Mouse (Mus musculus) left cerebral cortex, postnatal 4 days (tissue): ENCODE measurements around the gene Anxa1. TPM values are rescaled to one million over a fixed set of nuclear protein-coding genes. Genes with fewer than 3 reads are reported as not detected.

Source experiments
- DNase-seq: peaks from one replicate; pipeline ENCODE4 v3.0.0-alpha.2; 2022
- intact Hi-C: fragments of 180-260 bp; cut with DNase I; formaldehyde crosslinking; loops from one replicate; pipeline ENCODE4 v1.15.1; 2025
- total RNA-seq, 2 experiments: library from RNA; stranded (reverse); gene quantifications; 2 replicates each; pipeline ENCODE4 v1.2.3; 2021

Gene Anxa1
- total RNA-seq, result 1 to 10 TPM; 3.5 to 5.7 TPM

- DNase-seq, result no peak
- intact Hi-C loops, result no loop called here
Measured at GRCm38 (mm10) chr19:20390455-20390994, at the start of gene Anxa1. Gene Anxa1 (minus strand): TSS chr19:20390944.

DNA sequence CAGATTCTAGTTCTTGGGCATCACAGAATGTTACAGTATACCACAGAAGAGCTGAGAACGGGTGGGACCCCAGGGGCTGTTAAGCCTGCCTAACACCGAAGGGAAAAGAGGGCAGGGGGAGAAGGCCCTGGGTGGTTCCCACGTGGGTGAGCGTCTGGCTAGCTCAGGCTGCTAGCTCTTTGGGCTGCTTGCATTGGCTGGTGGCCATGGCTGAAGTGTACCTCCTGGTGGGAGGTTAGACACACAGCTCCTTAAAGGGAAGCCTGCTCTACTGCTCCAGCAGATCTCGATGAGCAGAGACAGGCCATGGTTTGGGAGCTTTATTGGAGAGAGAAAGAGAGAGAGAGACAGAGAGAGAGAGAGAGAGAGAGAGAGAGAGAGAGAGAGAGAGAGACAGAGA lies 46.3 kb upstream of the Anxa1 start:
- intact Hi-C loops, result loop anchor here (5.0 kb wide), 1 partner anchor 75 kb away; no protein-coding TSS in a partner anchor
- peak; percentile 34 for DNase-seq

GRCm38 (mm10) chr19:20434541-20434940 lies 43.8 kb upstream of the Anxa1 start:
- DNase-seq, result peak; percentile 65
- intact Hi-C loops, result no loop called here

GRCm38 (mm10) chr19:20433966-20434365 lies 43.2 kb upstream of the Anxa1 start:
- no peak for DNase-seq
- intact Hi-C loops, result no loop called here

DNA sequence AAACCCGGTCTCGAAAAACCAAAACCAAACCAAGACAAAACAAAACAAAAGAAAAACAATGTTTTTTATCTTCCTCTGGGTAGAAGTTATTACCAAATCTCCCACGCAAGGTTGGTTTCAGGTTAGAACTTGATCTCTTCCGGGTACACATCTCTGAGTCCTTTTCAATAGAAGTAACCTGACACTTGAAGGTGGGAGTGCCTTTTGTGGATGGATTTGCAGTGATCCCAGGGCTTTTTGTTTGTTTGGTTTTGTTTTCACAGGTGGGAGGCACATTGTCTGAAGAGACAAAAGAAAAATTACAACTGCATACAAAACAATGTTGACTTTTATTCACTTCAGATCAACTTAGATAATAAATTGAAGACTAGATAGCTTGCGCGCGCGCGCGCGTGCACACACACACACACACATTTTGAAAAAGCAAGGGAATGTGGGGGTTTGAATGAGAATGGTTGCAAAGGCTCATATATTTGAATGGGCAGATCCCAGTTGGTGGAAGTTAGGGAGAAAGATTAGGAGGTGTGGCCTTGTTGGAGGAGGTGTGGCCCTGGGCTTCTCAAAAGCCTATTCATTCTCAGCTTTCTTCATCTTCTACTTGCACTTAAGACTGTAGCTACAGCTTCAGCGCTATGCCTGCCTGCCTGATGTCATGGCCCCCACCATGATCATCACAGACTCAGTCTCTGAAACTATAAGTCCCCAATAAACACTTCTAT lies 35.9 kb upstream of the Anxa1 start:
- no peak for DNase-seq
- intact Hi-C loops, result no loop called here

GRCm38 (mm10) chr19:20411276-20411675 lies 20.5 kb upstream of the Anxa1 start:
- peak; percentile 1 for DNase-seq
- intact Hi-C loops, result no loop called here

GRCm38 (mm10) chr19:20409541-20410528 lies 19.1 kb upstream of the Anxa1 start:
- DNase-seq, result no peak
- intact Hi-C loops, result no loop called here

DNA sequence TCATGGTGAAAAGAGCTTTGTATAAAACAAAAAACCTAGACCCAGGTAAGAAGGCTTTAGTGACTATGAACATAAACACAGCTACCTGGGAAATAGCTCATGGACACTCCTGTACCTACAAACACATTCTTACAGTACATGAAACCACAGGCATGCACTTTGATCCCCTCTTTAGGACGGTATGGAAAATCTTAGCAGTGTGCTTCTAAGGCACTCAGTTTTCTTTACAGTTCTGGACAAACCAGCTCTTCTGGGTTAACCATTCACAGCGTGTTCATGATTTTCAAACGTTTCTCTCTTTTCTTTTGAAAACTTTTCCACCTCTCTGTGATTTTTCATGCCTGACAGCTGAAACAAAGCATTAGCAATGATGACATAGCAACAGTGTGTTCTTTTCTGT lies 15.7 kb upstream of the Anxa1 start:
- intact Hi-C loops, result no loop called here
- DNase-seq, result no peak

DNA sequence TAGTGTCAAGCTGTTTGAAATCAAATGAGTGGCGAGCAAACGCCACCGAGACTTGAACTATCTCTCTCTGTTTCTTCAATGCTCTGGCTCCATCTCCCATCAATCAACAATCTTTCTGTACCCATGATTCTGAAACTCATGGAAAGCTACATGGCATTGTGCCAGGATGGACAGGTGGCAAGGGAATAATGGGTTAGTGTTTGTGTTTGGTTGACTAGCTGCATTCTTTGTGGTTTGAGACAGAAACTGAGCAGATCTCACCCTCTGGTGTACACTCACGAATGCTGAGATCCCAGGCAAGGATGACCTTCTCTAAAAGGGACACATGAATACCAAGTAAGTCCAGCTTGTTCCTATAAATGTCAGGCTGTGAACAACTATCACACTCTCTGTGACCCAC lies 14.3 kb upstream of the Anxa1 start:
- DNase-seq, result peak; percentile 44
- intact Hi-C loops, result no loop called here

DNA sequence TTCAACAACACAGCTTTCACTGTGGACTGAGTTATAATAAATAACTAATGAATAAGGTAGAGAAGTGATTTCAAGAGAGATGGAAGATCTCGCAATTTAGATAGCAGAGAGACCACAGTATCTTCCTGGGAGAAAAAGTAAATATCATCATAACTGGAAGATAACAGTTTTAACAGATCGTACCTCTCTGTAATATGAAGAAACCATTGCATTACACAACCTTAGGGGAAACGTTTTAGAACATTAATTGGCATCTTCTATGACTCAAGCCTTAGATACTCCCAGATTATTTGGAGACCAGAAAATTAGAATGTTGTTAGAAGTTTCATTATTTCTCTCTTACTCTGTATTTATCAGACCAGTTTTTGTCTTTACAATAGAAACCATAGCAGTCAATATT lies 13.0 kb upstream of the Anxa1 start:
- intact Hi-C loops, result no loop called here
- no peak for DNase-seq

DNA sequence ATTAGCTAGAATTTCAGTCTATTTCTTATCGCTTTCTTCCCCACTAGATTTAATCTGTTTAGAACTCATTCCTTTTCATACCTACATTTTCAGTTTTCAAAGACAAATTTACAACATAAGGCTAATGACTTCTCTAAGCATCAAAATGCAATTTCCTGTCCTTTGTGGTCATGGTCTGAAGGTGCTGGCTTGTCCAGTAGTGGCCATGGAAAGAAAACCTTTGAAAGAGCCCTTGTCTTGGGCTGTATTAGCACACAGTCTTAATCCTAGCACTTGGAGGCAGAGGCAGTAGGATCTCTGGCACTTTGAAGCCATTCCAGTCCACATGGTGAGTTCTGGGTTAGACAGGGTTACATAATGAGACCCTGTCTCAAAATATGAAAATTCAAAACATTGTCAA lies 12.5 kb upstream of the Anxa1 start:
- DNase-seq, result no peak
- intact Hi-C loops, result no loop called here

- intact Hi-C loops, result no loop called here
- no peak for DNase-seq
Measured at GRCm38 (mm10) chr19:20402516-20403200, 11.9 kb upstream of the Anxa1 start.

DNA sequence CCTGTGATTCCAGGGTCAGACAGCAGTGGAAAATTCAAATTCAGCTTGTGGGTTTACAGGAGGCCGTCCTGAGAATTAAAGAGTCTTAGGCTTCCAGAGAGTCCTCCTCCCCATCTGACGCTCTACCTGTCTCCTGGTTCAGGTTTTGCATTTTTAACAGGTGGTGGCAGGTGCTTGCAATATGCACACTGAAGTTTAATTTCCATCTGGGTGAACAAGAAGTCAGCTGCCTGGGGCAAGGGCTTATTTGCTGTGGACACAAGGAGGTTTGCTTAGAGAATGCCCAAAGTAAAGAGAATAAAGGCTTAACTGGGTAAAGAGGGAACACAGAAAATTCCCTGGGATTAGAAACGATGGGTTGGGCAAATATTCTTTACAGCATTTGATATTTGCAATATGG lies 11.2 kb upstream of the Anxa1 start:
- peak; percentile 3 for DNase-seq
- intact Hi-C loops, result no loop called here

DNA sequence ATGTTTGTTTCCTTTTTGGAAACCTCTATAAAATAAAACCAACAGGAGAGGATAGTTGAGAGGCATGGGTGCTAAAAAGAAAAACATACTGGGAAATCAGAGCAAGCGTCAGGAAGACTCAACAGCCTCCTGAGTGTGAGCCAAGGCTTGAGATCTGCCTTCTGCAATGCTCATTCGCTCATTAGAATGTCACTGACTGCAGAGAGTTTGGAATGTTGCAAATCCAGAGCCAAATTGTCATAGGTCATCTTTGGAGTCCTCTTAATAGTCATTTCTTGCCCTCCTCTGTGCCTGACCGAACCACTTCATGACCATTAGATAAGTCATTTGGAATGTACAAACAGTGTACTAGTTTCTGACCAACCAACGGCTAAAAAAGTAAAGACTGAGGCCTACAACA lies 8.4 kb upstream of the Anxa1 start:
- DNase-seq, result no peak

GRCm38 (mm10) chr19:20397092-20397491 lies 6.3 kb upstream of the Anxa1 start:
- DNase-seq, result no peak
- intact Hi-C loops, result no loop called here

More for the DNA sequence above, 8.4 kb upstream of the Anxa1 start:
- intact Hi-C loops, result no loop called here

GRCm38 (mm10) chr19:20393556-20394274 lies 3.0 kb upstream of the Anxa1 start:
- DNase-seq, result no peak
- intact Hi-C loops, result no loop called here

- no peak for DNase-seq
Measured at GRCm38 (mm10) chr19:20389723-20390122, 1.0 kb downstream of the Anxa1 start.

GRCm38 (mm10) chr19:20389245-20389644 lies 1.5 kb downstream of the Anxa1 start:
- intact Hi-C loops, result no loop called here
- no peak for DNase-seq

More at GRCm38 (mm10) chr19:20389723-20390122, 1.0 kb downstream of the Anxa1 start:
- intact Hi-C loops, result no loop called here

DNA sequence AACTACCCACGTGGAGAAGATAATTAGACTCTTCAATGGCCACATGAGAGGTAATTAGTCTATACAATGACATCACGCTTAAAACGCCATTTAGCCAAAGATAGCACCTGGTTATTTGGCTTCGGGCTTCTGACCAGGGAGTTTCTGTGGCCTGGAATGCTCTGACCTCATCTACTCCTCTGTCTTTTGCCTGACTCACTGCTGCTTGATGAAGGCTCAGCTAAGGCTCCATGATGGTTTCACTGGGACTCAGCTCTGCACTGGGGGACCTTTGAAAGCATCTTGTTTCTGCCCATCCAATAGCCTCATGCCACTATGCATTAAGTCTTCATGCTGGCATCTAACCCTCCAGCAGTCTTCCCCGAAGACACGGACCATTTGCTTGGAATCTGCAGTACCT lies 2.5 kb downstream of the Anxa1 start:
- intact Hi-C loops, result no loop called here
- no peak for DNase-seq

- DNase-seq, result no peak
- intact Hi-C loops, result no loop called here
Measured at GRCm38 (mm10) chr19:20386296-20386695, 4.4 kb downstream of the Anxa1 start.
